Mouse (Mus musculus) stomach, postnatal 0 days (tissue): ENCODE results near the gene Yju2. TPM values are rescaled to one million over a fixed set of nuclear protein-coding genes. Genes with fewer than 3 reads are reported as not detected.

Source experiments
- ATAC-seq: fragments of 200-750 bp; cut with Nextera tagmentation; 2 replicates; pipeline ENCODE4 v1.8.0; 2017; ENCODE audit not compliant: low FRiP score, low TSS enrichment
- DNase-seq: peaks from one replicate; pipeline ENCODE4 v3.0.0-alpha.2; 2016; ENCODE audit warnings: low spot score
- H3K27ac ChIP-seq: fragments of 300-500 bp; sonication (generic); replicated peaks from 2 replicates; pipeline ENCODE4 v1.5.1; 2014; ENCODE audit warnings: mild to moderate bottlenecking, control low read depth
- H3K27me3 ChIP-seq: fragments of 300-500 bp; sonication (generic); 2 replicates; pipeline ENCODE4 v1.6.1; 2014; ENCODE audit warnings: low read length; ENCODE audit not compliant: control insufficient read depth, insufficient read depth
- H3K36me3 ChIP-seq: fragments of 300-500 bp; sonication (generic); 2 replicates; pipeline ENCODE4 v1.6.1; 2014; ENCODE audit warnings: low read length, mixed read lengths; ENCODE audit not compliant: control insufficient read depth, insufficient read depth
- H3K4me1 ChIP-seq: fragments of 300-500 bp; sonication (generic); replicated peaks from 2 replicates; pipeline ENCODE4 v1.6.1; 2014; ENCODE audit warnings: antibody characterized with exemption; ENCODE audit not compliant: control insufficient read depth, insufficient read depth
- H3K4me2 ChIP-seq: fragments of 300-500 bp; sonication (generic); replicated peaks from 2 replicates; pipeline ENCODE4 v1.6.1; 2014; ENCODE audit warnings: low read depth, mild to moderate bottlenecking, control low read depth, moderate library complexity
- H3K4me3 ChIP-seq: fragments of 300-500 bp; sonication (generic); 2 replicates; pipeline ENCODE4 v1.5.1; 2014; ENCODE audit warnings: low read depth, low read length, control low read depth
- H3K9ac ChIP-seq: fragments of 300-500 bp; sonication (generic); 2 replicates; pipeline ENCODE4 v1.6.1; 2014; ENCODE audit warnings: mild to moderate bottlenecking, low read length, control low read depth, mixed read lengths
- H3K9me3 ChIP-seq: fragments of 300-500 bp; sonication (generic); 2 replicates; pipeline ENCODE4 v1.6.1; 2016; ENCODE audit warnings: low read length; ENCODE audit not compliant: control insufficient read depth
- CTCF ChIP-seq: IDR thresholded peaks from 2 replicates; pipeline ENCODE4 v1.5.1; 2016; ENCODE audit warnings: antibody characterized with exemption, low read depth, mild to moderate bottlenecking, moderate library complexity
- EP300 ChIP-seq: optimal IDR thresholded peaks from 2 replicates; pipeline ENCODE3; 2016; ENCODE audit warnings: antibody characterized with exemption
- WGBS: fragments of 180-500 bp; shearing (Covaris S2); extraction: QIAGEN DNeasy Blood & Tissue Kit; methylation state at CpG from one replicate; pipeline ENCODE4 v1.1.7; 2014; 5-methylcytosine and 5-hydroxymethylcytosine counted together
- polyA plus RNA-seq: library from polyadenylated mRNA; unstranded; fragments of >200 nt; fragmentation: Nextera tagmentation; extraction: Ambion mirVana; gene quantifications from 2 replicates; pipeline ENCODE4 v1.2.1, GENCODE M21; 2015

Gene Yju2
- polyA plus RNA-seq, 1 experiment from 2014 or later: 12.5 TPM

- no peaks in the 10 kb centered on the region for H3K36me3 ChIP-seq
- DNase-seq: peak; percentile 10
- 70% methylated on average over 6 of the region's 6 CpGs for WGBS
Measured at GRCm38 (mm10) chr17:55953751-55954150, 5.1 kb upstream of the Yju2 start.

DNA sequence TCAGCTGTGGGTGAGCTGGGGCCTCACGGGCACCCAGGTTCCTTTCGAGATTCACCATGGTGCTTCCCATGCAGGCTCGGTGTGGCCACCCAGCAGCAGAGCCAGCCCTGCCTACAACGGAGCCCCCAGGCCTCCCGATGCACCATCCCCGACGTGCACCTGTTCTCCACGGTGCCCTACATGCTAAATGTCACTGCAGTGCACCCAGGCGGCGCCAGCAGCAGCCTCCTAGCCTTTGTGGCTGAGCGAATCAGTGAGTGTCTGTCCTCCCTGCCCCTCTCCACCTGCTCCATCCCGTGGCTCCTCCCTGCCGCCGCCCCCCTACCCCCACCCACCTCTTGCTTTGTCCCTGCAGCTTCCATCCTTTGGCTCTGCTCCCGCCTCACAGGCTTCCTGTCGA, 4.7 kb upstream of the Yju2 start:
- no peak overlapping the region for H3K27ac ChIP-seq
- 0 out of 2 replicates have a peak, but pooled peaks cover 2% of the 10 kb centered on the region for H3K4me1 ChIP-seq
- DNase-seq: peak; percentile 13
- no peak overlapping the region for H3K4me3 ChIP-seq
- H3K27me3 ChIP-seq: no peaks in the 10 kb centered on the region
- no peak overlapping the region for H3K9ac ChIP-seq
- TF ChIP-seq CTCF (no peak), EP300 (no peak)
- no peak overlapping the region for H3K4me2 ChIP-seq
- H3K9me3 ChIP-seq: no peaks in the 10 kb centered on the region
- WGBS: 45% methylated on average over 16 of the region's 16 CpGs
- no peaks in the 10 kb centered on the region for H3K36me3 ChIP-seq
- no peak for ATAC-seq

More at GRCm38 (mm10) chr17:55953751-55954150, 5.1 kb upstream of the Yju2 start:
- H3K9me3 ChIP-seq: no peaks in the 10 kb centered on the region
- 0 out of 2 replicates have a peak, but pooled peaks cover 2% of the 10 kb centered on the region for H3K4me1 ChIP-seq
- H3K4me2 ChIP-seq: no peak overlapping the region
- no peak for ATAC-seq
- H3K27me3 ChIP-seq: no peaks in the 10 kb centered on the region
- H3K27ac ChIP-seq: no peak overlapping the region
- no peak overlapping the region for H3K4me3 ChIP-seq
- no peak overlapping the region for H3K9ac ChIP-seq
- TF ChIP-seq EP300 (no peak), CTCF (no peak)

DNA sequence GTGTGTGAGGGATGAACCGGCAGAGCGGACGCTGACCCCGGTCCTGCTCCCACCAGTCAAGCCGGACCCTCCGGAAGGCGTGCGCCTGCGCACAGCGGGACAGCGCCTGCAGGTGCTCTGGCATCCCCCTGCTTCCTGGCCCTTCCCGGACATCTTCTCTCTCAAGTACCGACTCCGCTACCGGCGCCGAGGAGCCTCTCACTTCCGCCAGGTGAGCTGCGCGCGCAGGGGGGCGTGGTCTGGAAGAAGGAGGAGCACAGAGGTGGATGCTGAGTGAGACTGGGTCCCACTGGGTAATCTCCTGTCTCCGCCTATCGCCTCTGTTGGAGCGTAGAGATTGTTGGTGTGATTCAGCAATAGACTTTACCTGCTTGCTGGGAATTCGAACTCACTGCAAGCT, 2.8 kb upstream of the Yju2 start:
- WGBS: 2% methylated on average over 25 of the region's 26 CpGs

GRCm38 (mm10) chr17:55956591-55956990, 2.3 kb upstream of the Yju2 start:
- ATAC-seq (no peak), DNase-seq (no peak)
- Histone ChIP-seq H3K4me2 (peak overlapping the region; percentile 59), H3K4me1 (0 out of 2 replicates have a peak, but pooled peaks cover 4% of the 10 kb centered on the region), H3K27me3 (no peaks in the 10 kb centered on the region), H3K9ac (no peak overlapping the region), H3K9me3 (no peaks in the 10 kb centered on the region), H3K36me3 (no peaks in the 10 kb centered on the region), H3K27ac (no peak overlapping the region), H3K4me3 (peak overlapping the region; percentile 35)
- 32% methylated on average over 6 of the region's 6 CpGs for WGBS
- TF ChIP-seq EP300: no peak
- TF ChIP-seq CTCF: no peak

More for the DNA sequence above, 2.8 kb upstream of the Yju2 start:
- no peak overlapping the region; the same call in 1 of the 2 replicates for H3K27ac ChIP-seq
- peak overlapping the region; percentile 59 for H3K4me2 ChIP-seq
- ATAC-seq (peak; percentile 27; the same call in 1 of the 2 replicates), DNase-seq (peak; percentile 92)
- no peaks in the 10 kb centered on the region for H3K36me3 ChIP-seq
- peak overlapping the region; percentile 41 for H3K9ac ChIP-seq
- H3K9me3 ChIP-seq: no peaks in the 10 kb centered on the region
- H3K27me3 ChIP-seq: no peaks in the 10 kb centered on the region
- H3K4me3 ChIP-seq: peak overlapping the region; percentile 35
- TF ChIP-seq CTCF: no peak
- no peak for TF ChIP-seq EP300
- 0 out of 2 replicates have a peak, but pooled peaks cover 4% of the 10 kb centered on the region for H3K4me1 ChIP-seq

GRCm38 (mm10) chr17:55957168-55957567, 1.7 kb upstream of the Yju2 start:
- Histone ChIP-seq H3K4me2 (no peak overlapping the region), H3K4me3 (no peak overlapping the region), H3K27ac (no peak overlapping the region), H3K27me3 (no peaks in the 10 kb centered on the region), H3K9ac (no peak overlapping the region), H3K36me3 (0 out of 2 replicates have a peak, but pooled peaks cover 2% of the 10 kb centered on the region), H3K9me3 (no peaks in the 10 kb centered on the region), H3K4me1 (0 out of 2 replicates have a peak, but pooled peaks cover 4% of the 10 kb centered on the region)
- WGBS: 16% methylated on average over 9 of the region's 9 CpGs
- ATAC-seq: no peak
- DNase-seq: peak; percentile 78
- TF ChIP-seq CTCF: peak; percentile 89
- no peak for TF ChIP-seq EP300

- no peaks in the 10 kb centered on the region for H3K27me3 ChIP-seq
- WGBS: 76% methylated on average over 12 of the region's 13 CpGs
- peak overlapping the region; percentile 57; the same call in 1 of the 2 replicates for H3K4me3 ChIP-seq
Measured at GRCm38 (mm10) chr17:55957726-55958583, 944 bp upstream of the Yju2 start.

More at GRCm38 (mm10) chr17:55957726-55958583, 944 bp upstream of the Yju2 start:
- DNase-seq: peak; percentile 11
- Histone ChIP-seq H3K36me3 (0 out of 2 replicates have a peak, but pooled peaks cover 4% of the 10 kb centered on the region), H3K9ac (peak overlapping the region; percentile 55; the same call in 1 of the 2 replicates), H3K4me2 (peak overlapping the region; percentile 58), H3K4me1 (0 out of 2 replicates have a peak, but pooled peaks cover 4% of the 10 kb centered on the region), H3K9me3 (no peaks in the 10 kb centered on the region), H3K27ac (peak overlapping the region; percentile 94)
- TF ChIP-seq CTCF (no peak), EP300 (no peak)
- ATAC-seq: no peak
